Mouse (Mus musculus): Measurements from ENCODE around the gene Sipa1l1. TPM values are rescaled to one million over a fixed set of nuclear protein-coding genes. Genes with fewer than 3 reads are reported as not detected.

Gene Sipa1l1
- polyA plus RNA-seq, 1 experiment from 2014 or later, result 34.8 TPM

- no peak overlapping the region for H3K4me2 ChIP-seq
- H3K4me3 ChIP-seq, result no peak overlapping the region
- H3K9me3 ChIP-seq, result no peaks in the 10 kb centered on the region
- no peak overlapping the region for H3K9ac ChIP-seq
- WGBS, result 86% methylated on average over 6 of the region's 6 CpGs
- H3K27ac ChIP-seq, result no peak overlapping the region
- no peak for ATAC-seq (ENCODE audit: insufficient number of reproducible peaks, insufficient read depth, low FRiP score, low TSS enrichment, low read depth)
- peaks cover 19% of the 10 kb centered on the region; the same call in 1 of the 2 replicates for H3K4me1 ChIP-seq
- peaks cover 35% of the 10 kb centered on the region for H3K36me3 ChIP-seq
- no peaks in the 10 kb centered on the region for H3K27me3 ChIP-seq
Observed at GRCm38 (mm10) chr12:82399971-82400720, 231.0 kb downstream of the Sipa1l1 start.

- Histone ChIP-seq H3K36me3 (peaks cover 35% of the 10 kb centered on the region), H3K27ac (no peak overlapping the region), H3K4me2 (no peak overlapping the region), H3K4me3 (no peak overlapping the region), H3K9me3 (no peaks in the 10 kb centered on the region), H3K27me3 (no peaks in the 10 kb centered on the region), H3K9ac (no peak overlapping the region), H3K4me1 (peaks cover 19% of the 10 kb centered on the region; the same call in 1 of the 2 replicates)
- WGBS, result 49% methylated on average over 7 of the region's 7 CpGs
- no peak for ATAC-seq (ENCODE audit: insufficient number of reproducible peaks, insufficient read depth, low FRiP score, low TSS enrichment, low read depth)
Observed at GRCm38 (mm10) chr12:82400783-82401182, 231.7 kb downstream of the Sipa1l1 start.

- Histone ChIP-seq H3K27ac (no peak overlapping the region), H3K9ac (no peak overlapping the region), H3K4me1 (peaks cover 19% of the 10 kb centered on the region; the same call in 1 of the 2 replicates), H3K27me3 (no peaks in the 10 kb centered on the region), H3K36me3 (peaks cover 30% of the 10 kb centered on the region), H3K9me3 (no peaks in the 10 kb centered on the region), H3K4me3 (no peak overlapping the region), H3K4me2 (no peak overlapping the region)
- ATAC-seq (ENCODE audit: insufficient number of reproducible peaks, insufficient read depth, low FRiP score, low TSS enrichment, low read depth), result no peak
- WGBS, result 68% methylated on average over 4 of the region's 4 CpGs
Observed at GRCm38 (mm10) chr12:82401440-82401839, 232.3 kb downstream of the Sipa1l1 start.

- H3K9me3 ChIP-seq, result no peaks in the 10 kb centered on the region
- H3K9ac ChIP-seq, result no peak overlapping the region
- no peaks in the 10 kb centered on the region for H3K27me3 ChIP-seq
- 81% methylated on average over 9 of the region's 9 CpGs for WGBS
- no peak overlapping the region for H3K27ac ChIP-seq
- ATAC-seq (ENCODE audit: insufficient number of reproducible peaks, insufficient read depth, low FRiP score, low TSS enrichment, low read depth), result no peak
- peaks cover 27% of the 10 kb centered on the region for H3K4me1 ChIP-seq
- H3K4me3 ChIP-seq, result no peak overlapping the region
- no peak overlapping the region for H3K4me2 ChIP-seq
- peaks cover 26% of the 10 kb centered on the region for H3K36me3 ChIP-seq
Observed at GRCm38 (mm10) chr12:82402635-82403034, 233.5 kb downstream of the Sipa1l1 start.

GRCm38 (mm10) chr12:82407531-82408255, 238.6 kb downstream of the Sipa1l1 start:
- no peak for ATAC-seq (ENCODE audit: insufficient number of reproducible peaks, insufficient read depth, low FRiP score, low TSS enrichment, low read depth)
- H3K36me3 ChIP-seq, result peaks cover 28% of the 10 kb centered on the region
- H3K4me1 ChIP-seq, result peaks cover 32% of the 10 kb centered on the region
- no peaks in the 10 kb centered on the region for H3K27me3 ChIP-seq
- 48% methylated on average over 5 of the region's 5 CpGs for WGBS
- H3K4me2 ChIP-seq, result no peak overlapping the region
- H3K27ac ChIP-seq, result peak overlapping the region; percentile 64
- no peak overlapping the region for H3K4me3 ChIP-seq
- H3K9me3 ChIP-seq, result no peaks in the 10 kb centered on the region
- no peak overlapping the region for H3K9ac ChIP-seq

GRCm38 (mm10) chr12:82408486-82408885, 239.4 kb downstream of the Sipa1l1 start:
- H3K4me1 ChIP-seq, result peaks cover 37% of the 10 kb centered on the region
- 75% methylated on average over 6 of the region's 6 CpGs for WGBS
- no peaks in the 10 kb centered on the region for H3K27me3 ChIP-seq
- no peak overlapping the region for H3K4me2 ChIP-seq
- no peak overlapping the region for H3K9ac ChIP-seq
- no peak overlapping the region for H3K4me3 ChIP-seq
- no peaks in the 10 kb centered on the region for H3K9me3 ChIP-seq
- no peak overlapping the region for H3K27ac ChIP-seq
- peaks cover 22% of the 10 kb centered on the region for H3K36me3 ChIP-seq
- ATAC-seq (ENCODE audit: insufficient number of reproducible peaks, insufficient read depth, low FRiP score, low TSS enrichment, low read depth), result no peak

- WGBS, result 50% methylated on average over 7 of the region's 7 CpGs
- ATAC-seq (ENCODE audit: insufficient number of reproducible peaks, insufficient read depth, low FRiP score, low TSS enrichment, low read depth), result no peak
- Histone ChIP-seq H3K36me3 (peaks cover 13% of the 10 kb centered on the region), H3K9me3 (no peaks in the 10 kb centered on the region), H3K4me1 (peaks cover 31% of the 10 kb centered on the region), H3K4me2 (no peak overlapping the region), H3K9ac (no peak overlapping the region), H3K4me3 (no peak overlapping the region), H3K27ac (no peak overlapping the region), H3K27me3 (no peaks in the 10 kb centered on the region)
Observed at GRCm38 (mm10) chr12:82409686-82410472, 240.8 kb downstream of the Sipa1l1 start.

GRCm38 (mm10) chr12:82412291-82413032, 243.3 kb downstream of the Sipa1l1 start:
- no peak overlapping the region for H3K4me2 ChIP-seq
- H3K9ac ChIP-seq, result no peak overlapping the region
- H3K27ac ChIP-seq, result peak overlapping the region; percentile 82
- no peak overlapping the region for H3K4me3 ChIP-seq
- H3K27me3 ChIP-seq, result no peaks in the 10 kb centered on the region
- H3K4me1 ChIP-seq, result peaks cover 25% of the 10 kb centered on the region
- H3K9me3 ChIP-seq, result no peaks in the 10 kb centered on the region
- peaks cover 26% of the 10 kb centered on the region for H3K36me3 ChIP-seq
- ATAC-seq (ENCODE audit: insufficient number of reproducible peaks, insufficient read depth, low FRiP score, low TSS enrichment, low read depth), result no peak
- 38% methylated on average over 3 of the region's 3 CpGs for WGBS

GRCm38 (mm10) chr12:82415690-82416364, 246.7 kb downstream of the Sipa1l1 start:
- WGBS, result 81% methylated on average over 4 of the region's 4 CpGs
- Histone ChIP-seq H3K9me3 (no peaks in the 10 kb centered on the region), H3K9ac (no peak overlapping the region), H3K36me3 (peaks cover 32% of the 10 kb centered on the region), H3K27me3 (no peaks in the 10 kb centered on the region), H3K4me1 (peaks cover 11% of the 10 kb centered on the region; the same call in 1 of the 2 replicates), H3K4me3 (no peak overlapping the region), H3K4me2 (no peak overlapping the region), H3K27ac (no peak overlapping the region)
- ATAC-seq (ENCODE audit: insufficient number of reproducible peaks, insufficient read depth, low FRiP score, low TSS enrichment, low read depth), result no peak

GRCm38 (mm10) chr12:82419027-82419426, 249.9 kb downstream of the Sipa1l1 start:
- no peak for ATAC-seq (ENCODE audit: insufficient number of reproducible peaks, insufficient read depth, low FRiP score, low TSS enrichment, low read depth)
- Histone ChIP-seq H3K27me3 (no peaks in the 10 kb centered on the region), H3K27ac (no peak overlapping the region), H3K4me1 (no peaks in the 10 kb centered on the region), H3K4me2 (no peak overlapping the region), H3K9me3 (no peaks in the 10 kb centered on the region), H3K9ac (no peak overlapping the region), H3K36me3 (peaks cover 53% of the 10 kb centered on the region), H3K4me3 (no peak overlapping the region)
- WGBS, result 85% methylated on average over 8 of the region's 8 CpGs
